Comparison of ENCODE assay signal across 8 mouse cellular contexts in genomic region chr2:131509671-131510313, GRCm38 (mm10). TPM values are rescaled to one million over a fixed set of nuclear protein-coding genes. Genes with fewer than 3 reads are reported as not detected.
DNase-seq lines count a peak whose midpoint lies in the region; ATAC-seq and TF ChIP-seq lines count a peak whose summit lies in the region.

No protein-coding gene starts in this region.

- no peak for DNase-seq in Patski (ENCODE audit: low read depth, low spot score)
- peak; percentile 58 to 62 for DNase-seq in cerebellum, adult 2 months
- DNase-seq in layer of hippocampus, adult 9-11 months = peak; percentile 86
- DNase-seq in lung, postnatal 14 days = peak; percentile 70
- DNase-seq in retina, postnatal 1 day = peak; percentile 90
- DNase-seq in urinary bladder, postnatal 25 days (ENCODE audit: low spot score) = peak; percentile 45

- H3K27me3 ChIP-seq in Patski = no peaks in the 10 kb centered on the region
- no peaks in the 10 kb centered on the region for H3K27me3 ChIP-seq in cerebellum, adult 2 months (ENCODE audit: control insufficient read depth, insufficient read depth, low read length)
- H3K27me3 ChIP-seq in forebrain, embryonic 16.5 days (replicated peaks; ENCODE audit: control insufficient read depth, insufficient read depth, low read length) = no peaks in the 10 kb centered on the region

- 11% methylated on average over 17 of the region's 17 CpGs for WGBS in cerebellum, adult 2 months
- WGBS in forebrain, embryonic 16.5 days = 21% methylated on average over 17 of the region's 17 CpGs

- peak; percentile 80 for TF ChIP-seq CTCF in Patski (IDR thresholded peaks at IDR 0.05)
- TF ChIP-seq CTCF in cerebellum, adult 2 months (IDR thresholded peaks at IDR 0.05; ENCODE audit: borderline replicate concordance, insufficient read depth, low read depth, low read length) = peak; percentile 83

- no peak overlapping the region for H3K9ac ChIP-seq in forebrain, embryonic 16.5 days (replicated peaks; ENCODE audit: low read depth, low read length)

- peaks cover 13% of the 10 kb centered on the region for H3K4me1 ChIP-seq in cerebellum, adult 2 months (ENCODE audit: control insufficient read depth, insufficient read depth, low read length)
- peaks cover 43% of the 10 kb centered on the region for H3K4me1 ChIP-seq in forebrain, embryonic 16.5 days (replicated peaks; ENCODE audit: control insufficient read depth, insufficient read depth, low read length)

- in situ Hi-C loops in Patski (cut with MboI; ENCODE audit: low pct_unique_long_range_greater_than_20kb) = loop anchor here (5.0 to 10.0 kb wide), 2 partner anchors 87 to 245 kb away; partner anchors contain the start of gene Pank2

- CTCF ChIA-PET in Patski (lab: Charles Lee) = interaction anchor here (0.7 to 2.0 kb wide), 11 partner anchors 16 to 303 kb away, joined by 3 to 5 read pairs (median 3); no protein-coding TSS in a partner anchor

- no peak overlapping the region for H3K4me3 ChIP-seq in cerebellum, adult 2 months (replicated peaks; ENCODE audit: insufficient read depth, low read depth, low read length)
- H3K4me3 ChIP-seq in forebrain, embryonic 16.5 days (replicated peaks; ENCODE audit: low read length) = no peak overlapping the region

- H3K4me2 ChIP-seq in forebrain, embryonic 16.5 days (ENCODE audit: low read length) = peak overlapping the region; percentile 29

- POLR2A ChIA-PET in Patski (lab: Charles Lee) = interaction anchor here (1.1 kb wide), 1 partner anchor 86 kb away, joined by 4 read pairs; no protein-coding TSS in a partner anchor

- TF ChIP-seq POLR2A in cerebellum, adult 2 months (IDR thresholded peaks at IDR 0.05; ENCODE audit: borderline replicate concordance, insufficient read depth, low read length) = no peak

- ATAC-seq in Patski = no peak
- ATAC-seq in forebrain, embryonic 16.5 days = peak; percentile 37; the same call in 1 of the 2 replicates
- ATAC-seq in hematopoietic stem cell, adult 5-6 weeks (replicated peaks in 1 of 2; ENCODE audit: insufficient read depth in 1 of 2, low FRiP score in 2 of 2, low TSS enrichment in 1 of 2, low read depth in 1 of 2, poor library complexity in 2 of 2, severe bottlenecking in 2 of 2) = peak; percentile 88 to 89

- H3K9me3 ChIP-seq in forebrain, embryonic 16.5 days (ENCODE audit: control insufficient read depth, low read length) = no peaks in the 10 kb centered on the region

- no peaks in the 10 kb centered on the region for H3K36me3 ChIP-seq in forebrain, embryonic 16.5 days (ENCODE audit: control insufficient read depth, insufficient read depth)

- no peak overlapping the region for H3K27ac ChIP-seq in cerebellum, adult 2 months (ENCODE audit: insufficient read depth, low read length)
- H3K27ac ChIP-seq in forebrain, embryonic 16.5 days (ENCODE audit: low read length) = no peak overlapping the region

RNA-seq across cellular contexts. Expression of gene Smox, which starts 18.5 kb away (rescaled TPM):
- 47.9 TPM for polyA plus RNA-seq in Patski (2021)
- 93.0 and 93.4 TPM in 2 replicates for polyA plus RNA-seq in cerebellum, adult 2 months (2012; rRNA removed)
- polyA plus RNA-seq in forebrain, embryonic 16.5 days (2015; fragmentation: Nextera tagmentation; extraction: Ambion mirVana) = 56.2 and 57.2 TPM in 2 replicates
- total RNA-seq in hematopoietic stem cell, adult 5-6 weeks (2017) = 17.9 and 22.1 TPM in 2 replicates

RNA-seq across cellular contexts. Expression of gene Adra1d, which starts 52.3 kb away (rescaled TPM):
- 7.8 TPM for polyA plus RNA-seq in Patski (2021)
- 7.0 and 7.8 TPM in 2 replicates for polyA plus RNA-seq in cerebellum, adult 2 months (2012; rRNA removed)
- 0.10 TPM in 1 of 2 replicates, not detected in the other for polyA plus RNA-seq in forebrain, embryonic 16.5 days (2015; fragmentation: Nextera tagmentation; extraction: Ambion mirVana)
- total RNA-seq in hematopoietic stem cell, adult 5-6 weeks (2017) = not detected in 2 replicates
